Mouse (Mus musculus) left cerebral cortex, postnatal 14 days (tissue): ENCODE data around the gene Crybg3. TPM values are rescaled to one million over a fixed set of nuclear protein-coding genes. Genes with fewer than 3 reads are reported as not detected.
A peak's percentile ranks its signal among the peaks of the same experiment; 100 is the strongest.
"Not testable (repeated sequence)": the region's sequence is repeated elsewhere in the genome, so short reads cannot be mapped to it uniquely, and the experiment has no call there.

Experiments used
- DNase-seq, 2 experiments: peaks; one replicate each; pipeline ENCODE4 v3.0.0; 2021 to 2022; ENCODE audit warnings: low spot score in 2 of 2, mixed read lengths in 1 of 2
- intact Hi-C: fragments of 180-260 bp; cut with DNase I; formaldehyde crosslinking; loops from one replicate; pipeline ENCODE4 v1.15.1; 2025
- total RNA-seq, 2 experiments: library from RNA; stranded (reverse); gene quantifications; 2 replicates each; pipeline ENCODE4 v1.2.3; 2021

Crybg3 gene
- total RNA-seq, 2 experiments from 2014 or later = 4.0 to 5.6 TPM

- DNase-seq = no peak
- intact Hi-C loops = no loop called here
These were observed 113.5 kb downstream of the Crybg3 start for GRCm38 (mm10) chr16:59487239-59487638.

- intact Hi-C loops = no loop called here
- DNase-seq = no peak
These were observed 122.8 kb downstream of the Crybg3 start for GRCm38 (mm10) chr16:59477955-59478354.

GRCm38 (mm10) chr16:59474788-59475187 lies 126.0 kb downstream of the Crybg3 start:
- DNase-seq = peak; percentile 67 to 69
- intact Hi-C loops = loop anchor here (5.0 kb wide), 1 partner anchor 143 kb away; no protein-coding TSS in a partner anchor

GRCm38 (mm10) chr16:59472546-59472945 lies 128.2 kb downstream of the Crybg3 start:
- intact Hi-C loops = loop anchor here (5.0 kb wide), 1 partner anchor 145 kb away; no protein-coding TSS in a partner anchor
- no peak for DNase-seq

DNA sequence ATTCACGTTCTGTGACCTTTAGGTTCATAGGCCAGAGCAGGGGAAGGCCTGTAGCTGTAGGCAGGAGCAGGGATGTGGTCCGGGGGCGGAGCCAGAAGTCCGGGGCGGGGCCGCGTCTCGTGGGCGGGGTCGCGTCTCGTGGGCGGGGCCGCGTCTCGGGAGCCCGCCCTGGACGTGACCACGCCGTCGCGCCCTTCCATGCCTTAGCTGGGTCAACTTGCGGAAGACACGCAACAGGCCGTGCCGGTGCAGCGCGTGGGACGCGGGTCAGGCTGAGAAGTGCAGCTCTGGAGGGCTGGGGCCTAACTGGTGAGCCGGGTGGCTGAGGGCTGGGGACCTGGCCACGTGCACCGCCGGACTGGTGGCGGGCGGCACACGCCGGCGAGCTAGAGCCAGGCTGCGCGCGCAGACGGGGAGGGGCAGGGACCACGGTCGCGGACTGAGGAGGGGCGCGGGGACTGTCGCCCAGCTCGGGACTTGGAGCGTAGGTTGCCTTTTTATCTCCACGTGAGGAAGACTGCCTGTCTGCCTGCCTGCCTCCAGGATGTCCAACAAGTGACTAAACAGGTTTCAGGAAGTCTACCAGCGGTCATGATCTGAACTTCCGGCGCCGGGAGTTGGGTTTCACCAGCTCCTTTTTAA lies 129.0 kb downstream of the Crybg3 start, which contains the start of gene Riox2:
Gene Riox2, plus strand, starts transcription at position 139 of the 642 bp plus-strand sequence.
- intact Hi-C loops = loop anchor here (5.0 kb wide), 1 partner anchor 146 kb away; no protein-coding TSS in a partner anchor
- DNase-seq = peak; percentile 62 to 71

DNA sequence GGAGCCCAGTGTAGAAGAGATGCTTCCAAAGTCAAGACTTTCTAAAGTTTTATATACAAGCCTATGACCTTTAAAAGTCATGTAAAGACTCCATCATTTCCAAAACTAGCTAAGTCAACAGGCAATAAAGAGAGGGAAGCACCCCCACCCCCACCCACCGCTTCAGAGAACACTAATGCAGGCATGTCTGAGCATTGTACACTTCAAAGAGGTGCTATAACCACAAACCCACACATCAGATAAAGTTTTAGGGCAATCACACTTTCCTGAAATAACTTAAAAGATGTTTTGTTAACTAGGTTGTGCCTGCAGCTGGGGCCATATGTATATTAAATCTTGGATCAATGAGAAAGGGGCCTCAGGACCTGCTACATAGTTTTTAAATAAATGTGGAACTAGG lies 130.9 kb downstream of the Crybg3 start:
- intact Hi-C loops = loop anchor here (5.0 kb wide), 1 partner anchor 147 kb away; no protein-coding TSS in a partner anchor

GRCm38 (mm10) chr16:59463973-59464372 lies 136.8 kb downstream of the Crybg3 start:
- DNase-seq = no peak
- intact Hi-C loops = no loop called here

More for the DNA sequence above, 130.9 kb downstream of the Crybg3 start:
- DNase-seq = no peak

DNA sequence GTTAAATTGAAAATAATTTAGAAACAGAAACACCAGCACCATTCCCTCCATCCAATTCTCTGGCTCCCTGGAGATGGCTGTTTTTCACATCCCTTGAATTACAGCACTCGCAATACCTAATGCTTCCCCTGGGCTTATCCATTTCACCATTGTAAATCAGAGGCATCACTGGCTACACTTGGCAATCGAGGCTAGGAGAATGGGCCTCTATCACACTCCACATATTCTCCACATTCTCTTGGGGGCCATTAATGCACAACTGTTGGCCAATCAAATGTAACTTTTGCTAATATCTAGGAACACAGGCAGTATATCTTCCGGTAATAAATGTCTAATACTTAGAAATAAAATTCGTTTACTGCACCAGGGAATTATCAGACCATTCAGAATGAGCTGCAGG lies 137.2 kb downstream of the Crybg3 start:
- DNase-seq = no peak
- intact Hi-C loops = no loop called here

- DNase-seq, intact Hi-C loops: not testable (repeated sequence)
These were observed 141.4 kb downstream of the Crybg3 start for GRCm38 (mm10) chr16:59459259-59459861.

- DNase-seq = no peak
- intact Hi-C loops = no loop called here
These were observed 149.0 kb downstream of the Crybg3 start for GRCm38 (mm10) chr16:59451813-59452212.

DNA sequence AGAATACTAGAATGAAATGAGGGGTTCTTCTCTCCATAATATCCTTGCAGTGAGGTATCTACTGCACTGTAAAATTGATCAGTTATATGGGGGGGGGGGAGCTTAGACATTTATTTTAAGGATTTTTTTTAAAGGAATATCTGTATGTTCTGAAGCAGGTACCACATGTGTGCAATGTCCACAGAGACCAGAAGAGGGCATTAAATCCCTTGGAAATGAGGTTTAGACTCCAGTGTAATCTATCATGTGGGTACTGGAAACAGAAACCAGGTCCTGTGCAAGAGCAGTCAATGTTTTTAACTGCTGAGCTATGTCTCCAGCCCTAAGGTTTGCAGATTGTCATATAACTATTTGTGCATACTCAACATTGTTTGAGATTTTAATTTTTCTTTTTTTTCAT lies 151.7 kb downstream of the Crybg3 start:
- no peak for DNase-seq
- intact Hi-C loops = no loop called here

DNA sequence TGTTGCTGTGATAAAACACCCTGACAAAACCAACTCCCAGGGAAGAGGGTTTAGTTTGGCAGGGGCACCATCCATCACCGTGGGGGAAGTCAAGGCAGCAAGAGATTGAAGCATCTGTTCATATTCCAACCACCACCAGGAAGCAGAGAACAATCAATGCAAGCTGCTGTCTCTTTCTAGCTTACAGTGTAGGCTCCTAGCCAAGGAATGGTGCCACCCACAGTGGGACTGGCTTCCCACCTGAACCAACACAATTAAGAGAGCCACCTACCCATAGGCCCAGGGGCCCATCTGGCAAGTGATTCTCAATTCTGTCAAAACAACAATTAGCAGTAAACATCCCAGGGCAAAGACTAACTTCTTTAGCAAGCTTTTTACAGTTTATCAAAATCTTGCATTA lies 152.6 kb downstream of the Crybg3 start:
- intact Hi-C loops = no loop called here
- no peak for DNase-seq

GRCm38 (mm10) chr16:59444880-59445559 lies 155.8 kb downstream of the Crybg3 start:
- no peak for DNase-seq
- intact Hi-C loops = no loop called here

Other genes starting within 250 kb of the Crybg3 start
- gene Olfr209, start 237.0 kb downstream of the Crybg3 start, total RNA-seq = not detected
- under 1 TPM in 1 of 2 experiments, not detected in 1; 0.11 TPM for gene Gabrr3, start 193.6 kb downstream of the Crybg3 start, total RNA-seq
- 10 to 100 TPM; 10.4 to 10.7 TPM for gene Riox2, start 129.2 kb downstream of the Crybg3 start, total RNA-seq
- gene Arl6, start 38.4 kb upstream of the Crybg3 start, total RNA-seq = 10 to 100 TPM; 34.4 to 35.2 TPM